Mouse (Mus musculus): ENCODE data around the gene Ivns1abp. TPM values are rescaled to one million over a fixed set of nuclear protein-coding genes. Genes with fewer than 3 reads are reported as not detected.

The Ivns1abp gene
- polyA plus RNA-seq, 1 experiment: 115 TPM

DNA sequence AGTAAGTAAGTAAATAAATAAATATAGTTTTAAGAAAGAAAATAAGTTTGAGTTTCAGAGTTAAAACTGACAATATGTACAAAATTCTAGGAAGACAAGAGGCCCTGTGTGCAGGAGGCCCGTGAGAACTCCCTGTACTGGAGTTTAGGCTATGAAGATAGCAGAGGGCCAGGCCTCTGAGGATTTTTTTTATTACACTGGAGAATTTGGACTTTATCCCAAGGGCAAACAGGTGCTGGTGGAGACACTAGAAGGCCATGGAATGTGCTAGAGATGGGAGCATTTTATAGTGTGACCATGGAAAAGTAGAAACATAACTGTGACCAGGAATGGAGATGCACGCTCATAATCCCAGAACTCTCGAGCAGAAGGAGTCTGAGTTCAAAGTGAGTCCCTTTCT lies 36.5 kb upstream of the Ivns1abp start:
- Histone ChIP-seq H3K4me3 (ENCODE audit: insufficient read depth, low read length) (no peak overlapping the region), H3K27ac (ENCODE audit: insufficient read depth, low read depth, low read length) (no peak overlapping the region), H3K4me1 (ENCODE audit: control insufficient read depth, insufficient read depth, low read length) (peaks cover 14% of the 10 kb centered on the region)
- TF ChIP-seq POLR2A (IDR thresholded peaks at IDR 0.05; ENCODE audit: borderline replicate concordance, low read depth, low read length): no peak
- no peak for TF ChIP-seq CTCF (IDR thresholded peaks at IDR 0.05; ENCODE audit: low read depth, low read length)

DNA sequence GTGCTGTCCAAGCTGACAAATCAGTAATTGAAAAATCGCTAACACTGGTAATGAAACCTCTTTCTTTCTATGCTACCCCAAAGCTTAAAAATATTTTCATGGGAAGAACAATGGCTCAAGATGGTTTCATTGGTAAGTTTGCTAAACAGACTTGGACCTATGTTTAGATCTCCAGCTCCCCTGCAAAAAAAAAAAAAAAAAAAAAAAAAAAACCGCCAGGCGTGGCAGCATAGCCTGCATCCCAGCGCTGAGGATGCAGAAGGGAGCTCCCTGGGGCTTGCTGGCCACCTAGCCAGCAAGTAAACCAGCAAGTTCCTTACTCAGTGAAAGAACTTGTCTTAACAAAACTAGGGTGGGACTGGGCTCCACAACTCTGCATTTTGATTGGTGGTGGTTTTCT lies 35.8 kb upstream of the Ivns1abp start:
- TF ChIP-seq POLR2A (IDR thresholded peaks at IDR 0.05; ENCODE audit: borderline replicate concordance, low read depth, low read length) (no peak), CTCF (IDR thresholded peaks at IDR 0.05; ENCODE audit: low read depth, low read length) (no peak)
- Histone ChIP-seq H3K4me1 (ENCODE audit: control insufficient read depth, insufficient read depth, low read length) (peaks cover 18% of the 10 kb centered on the region), H3K27ac (ENCODE audit: insufficient read depth, low read depth, low read length) (no peak overlapping the region), H3K4me3 (ENCODE audit: insufficient read depth, low read length) (no peak overlapping the region)

DNA sequence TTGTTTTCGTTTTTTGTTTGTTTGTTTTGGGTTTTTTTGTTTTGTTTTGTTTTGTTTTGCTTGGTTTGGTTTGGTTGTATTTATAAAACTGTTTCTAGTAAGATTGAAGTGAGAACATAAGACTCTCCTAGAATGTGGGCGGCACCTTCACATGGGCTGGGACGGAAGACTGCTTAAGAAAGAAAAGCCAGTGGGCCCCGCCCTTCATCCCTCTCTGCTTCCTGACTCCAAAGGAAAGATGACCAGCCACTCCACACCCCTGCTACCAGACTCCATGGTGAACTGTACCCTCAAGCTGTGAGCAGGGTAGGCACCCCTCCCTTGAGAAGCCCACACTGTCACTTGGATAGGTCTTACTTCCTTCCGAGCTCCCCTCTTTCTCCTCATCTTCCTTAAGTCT lies 33.8 kb upstream of the Ivns1abp start:
- H3K27ac ChIP-seq (ENCODE audit: insufficient read depth, low read depth, low read length): no peak overlapping the region
- TF ChIP-seq CTCF (IDR thresholded peaks at IDR 0.05; ENCODE audit: low read depth, low read length) (no peak), POLR2A (IDR thresholded peaks at IDR 0.05; ENCODE audit: borderline replicate concordance, low read depth, low read length) (no peak)
- H3K4me1 ChIP-seq (ENCODE audit: control insufficient read depth, insufficient read depth, low read length): peaks cover 18% of the 10 kb centered on the region
- no peak overlapping the region for H3K4me3 ChIP-seq (ENCODE audit: insufficient read depth, low read length)

DNA sequence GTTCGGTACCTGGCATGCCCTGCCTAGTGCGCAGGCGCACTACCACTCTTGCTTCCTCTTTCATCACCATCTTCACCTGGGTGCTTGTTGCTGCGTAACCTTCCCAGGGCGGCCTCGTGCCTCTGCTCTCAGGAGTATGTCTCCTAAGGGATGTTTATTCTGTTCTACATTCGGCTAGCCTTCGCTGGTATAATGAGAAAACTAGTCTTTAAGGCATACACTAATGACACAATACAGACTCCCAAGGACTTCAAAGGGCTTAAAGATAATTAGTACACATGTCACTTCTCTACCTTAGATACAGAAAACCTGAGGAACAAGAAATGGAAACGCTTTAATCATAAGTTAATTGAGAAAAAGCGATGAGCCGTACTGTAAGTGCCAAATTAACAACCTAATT lies 32.9 kb upstream of the Ivns1abp start:
- H3K4me3 ChIP-seq (ENCODE audit: insufficient read depth, low read length): no peak overlapping the region
- no peak overlapping the region for H3K27ac ChIP-seq (ENCODE audit: insufficient read depth, low read depth, low read length)
- TF ChIP-seq CTCF (IDR thresholded peaks at IDR 0.05; ENCODE audit: low read depth, low read length): no peak
- TF ChIP-seq POLR2A (IDR thresholded peaks at IDR 0.05; ENCODE audit: borderline replicate concordance, low read depth, low read length): no peak
- H3K4me1 ChIP-seq (ENCODE audit: control insufficient read depth, insufficient read depth, low read length): peaks cover 18% of the 10 kb centered on the region

DNA sequence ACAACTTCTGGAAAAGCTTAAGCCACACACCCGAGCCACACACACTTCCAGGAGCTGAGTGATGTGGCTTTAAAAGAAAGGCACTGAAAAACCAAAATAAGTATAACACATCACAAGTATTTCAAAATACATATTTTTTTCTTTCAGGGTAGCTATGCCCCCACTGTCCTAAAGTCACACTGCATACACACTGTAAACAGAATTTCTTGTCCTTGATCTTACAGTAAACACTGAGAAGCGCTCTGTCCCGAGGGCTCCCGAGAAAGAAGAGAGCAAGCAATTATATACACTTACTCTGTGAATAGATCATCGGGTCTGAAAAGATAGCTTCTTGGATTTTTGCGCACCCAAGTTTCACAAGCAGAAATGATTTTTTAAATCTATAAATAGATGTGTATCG lies 25.0 kb upstream of the Ivns1abp start:
- Histone ChIP-seq H3K27ac (ENCODE audit: insufficient read depth, low read depth, low read length) (no peak overlapping the region), H3K4me1 (ENCODE audit: control insufficient read depth, insufficient read depth, low read length) (no peaks in the 10 kb centered on the region), H3K4me3 (ENCODE audit: insufficient read depth, low read length) (no peak overlapping the region)
- TF ChIP-seq POLR2A (IDR thresholded peaks at IDR 0.05; ENCODE audit: borderline replicate concordance, low read depth, low read length): no peak
- TF ChIP-seq CTCF (IDR thresholded peaks at IDR 0.05; ENCODE audit: low read depth, low read length): no peak

DNA sequence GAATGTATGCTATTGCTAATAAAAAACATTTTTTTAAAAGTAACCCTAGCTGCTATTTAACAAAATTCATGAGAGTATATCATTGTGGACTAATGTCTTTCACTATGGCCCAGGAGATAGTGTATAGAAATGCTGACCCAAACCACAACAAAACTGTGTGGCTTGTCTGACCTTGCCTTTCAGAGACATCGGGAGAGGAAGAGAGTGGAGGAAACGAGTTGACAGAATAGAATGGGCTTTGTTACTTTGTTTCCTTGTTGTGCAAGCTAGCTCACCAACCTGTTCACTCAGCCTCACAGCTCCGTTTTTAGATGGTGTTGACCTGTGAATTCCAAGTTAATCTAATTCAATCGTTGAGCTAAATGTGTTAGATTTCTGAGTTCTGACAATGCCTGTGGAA lies 23.9 kb upstream of the Ivns1abp start:
- Histone ChIP-seq H3K4me3 (ENCODE audit: insufficient read depth, low read length) (no peak overlapping the region), H3K27ac (ENCODE audit: insufficient read depth, low read depth, low read length) (no peak overlapping the region), H3K4me1 (ENCODE audit: control insufficient read depth, insufficient read depth, low read length) (no peaks in the 10 kb centered on the region)
- TF ChIP-seq POLR2A (IDR thresholded peaks at IDR 0.05; ENCODE audit: borderline replicate concordance, low read depth, low read length) (no peak), CTCF (IDR thresholded peaks at IDR 0.05; ENCODE audit: low read depth, low read length) (no peak)

DNA sequence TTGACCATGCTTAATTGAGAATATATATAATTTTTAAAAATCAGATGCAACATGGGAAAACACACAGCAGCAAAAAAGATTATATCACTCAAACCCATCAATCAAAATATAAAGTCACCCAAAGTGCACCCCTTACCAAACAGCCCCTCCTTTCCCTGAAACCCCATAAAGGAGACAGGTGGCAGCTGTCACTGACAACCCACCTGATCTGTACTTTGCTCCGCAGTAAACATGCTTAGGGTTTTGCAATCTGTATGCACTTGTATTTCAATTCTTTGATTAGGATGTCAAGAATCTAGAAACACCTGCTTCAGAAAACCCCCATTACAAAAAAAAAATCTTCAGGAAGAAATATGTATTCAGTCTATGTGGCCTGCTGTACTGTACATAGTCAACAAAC lies 18.9 kb upstream of the Ivns1abp start:
- no peak for TF ChIP-seq POLR2A (IDR thresholded peaks at IDR 0.05; ENCODE audit: borderline replicate concordance, low read depth, low read length)
- no peak for TF ChIP-seq CTCF (IDR thresholded peaks at IDR 0.05; ENCODE audit: low read depth, low read length)
- Histone ChIP-seq H3K4me1 (ENCODE audit: control insufficient read depth, insufficient read depth, low read length) (no peaks in the 10 kb centered on the region), H3K4me3 (ENCODE audit: insufficient read depth, low read length) (no peak overlapping the region), H3K27ac (ENCODE audit: insufficient read depth, low read depth, low read length) (no peak overlapping the region)

DNA sequence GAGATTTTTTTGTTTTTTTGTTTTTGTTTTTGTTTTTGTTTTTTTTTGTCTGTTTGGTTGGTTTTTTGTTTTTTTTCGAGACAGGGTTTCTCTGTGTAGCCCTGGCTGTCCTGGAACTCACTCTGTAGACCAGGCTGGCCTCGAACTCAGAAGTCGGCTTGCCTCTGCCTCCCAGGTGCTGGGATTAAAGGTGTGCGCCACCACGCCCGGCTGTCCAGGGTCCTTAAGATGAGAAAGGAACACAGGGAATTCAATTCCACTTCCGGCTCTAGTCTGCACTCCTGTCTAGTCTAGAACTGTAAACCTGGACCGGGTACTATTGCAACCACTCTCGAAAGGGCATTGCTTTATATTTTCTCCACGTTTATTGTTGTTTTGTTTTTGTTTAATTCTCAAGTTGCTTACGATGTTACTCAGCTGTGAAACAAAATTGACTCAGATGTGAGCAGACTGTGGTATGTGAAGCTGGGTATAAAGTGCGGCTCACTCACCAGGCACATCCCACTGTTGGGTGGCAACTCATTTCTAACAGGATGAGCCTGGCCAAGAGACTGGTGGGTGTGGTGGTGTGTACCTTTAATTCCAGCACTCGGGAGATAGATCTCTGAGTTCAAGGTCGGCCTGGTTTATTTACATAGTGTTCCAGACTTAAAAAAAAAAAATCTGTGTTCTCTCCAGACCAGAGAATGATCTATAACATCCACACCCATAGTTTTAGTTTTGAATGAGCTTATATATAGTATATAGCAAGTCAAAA lies 15.8 kb upstream of the Ivns1abp start:
- Histone ChIP-seq H3K27ac (ENCODE audit: insufficient read depth, low read depth, low read length) (no peak overlapping the region), H3K4me1 (ENCODE audit: control insufficient read depth, insufficient read depth, low read length) (no peaks in the 10 kb centered on the region), H3K4me3 (ENCODE audit: insufficient read depth, low read length) (no peak overlapping the region)
- no peak for TF ChIP-seq CTCF (IDR thresholded peaks at IDR 0.05; ENCODE audit: low read depth, low read length)
- TF ChIP-seq POLR2A (IDR thresholded peaks at IDR 0.05; ENCODE audit: borderline replicate concordance, low read depth, low read length): no peak

DNA sequence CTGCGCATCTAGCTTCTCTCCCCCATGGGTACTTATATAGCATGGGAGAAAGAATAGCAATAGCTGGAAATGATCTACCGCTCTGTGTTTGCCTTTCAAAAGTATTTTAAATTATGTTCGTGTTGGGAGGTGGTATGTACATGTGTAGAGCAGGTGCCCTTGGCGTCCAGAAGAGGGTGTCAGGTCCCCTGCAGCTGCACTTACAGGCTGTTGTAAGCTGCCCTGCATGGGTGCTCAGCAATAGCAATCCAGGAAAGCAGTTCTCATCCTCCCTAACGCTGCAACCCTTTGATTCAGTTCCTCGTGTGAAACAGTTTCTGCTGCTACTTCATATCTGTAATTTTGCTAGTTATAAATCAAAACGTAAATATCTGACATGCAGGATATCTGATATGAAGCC lies 14.7 kb upstream of the Ivns1abp start:
- Histone ChIP-seq H3K4me3 (ENCODE audit: insufficient read depth, low read length) (no peak overlapping the region), H3K4me1 (ENCODE audit: control insufficient read depth, insufficient read depth, low read length) (no peaks in the 10 kb centered on the region), H3K27ac (ENCODE audit: insufficient read depth, low read depth, low read length) (no peak overlapping the region)
- TF ChIP-seq CTCF (IDR thresholded peaks at IDR 0.05; ENCODE audit: low read depth, low read length) (no peak), POLR2A (IDR thresholded peaks at IDR 0.05; ENCODE audit: borderline replicate concordance, low read depth, low read length) (no peak)

DNA sequence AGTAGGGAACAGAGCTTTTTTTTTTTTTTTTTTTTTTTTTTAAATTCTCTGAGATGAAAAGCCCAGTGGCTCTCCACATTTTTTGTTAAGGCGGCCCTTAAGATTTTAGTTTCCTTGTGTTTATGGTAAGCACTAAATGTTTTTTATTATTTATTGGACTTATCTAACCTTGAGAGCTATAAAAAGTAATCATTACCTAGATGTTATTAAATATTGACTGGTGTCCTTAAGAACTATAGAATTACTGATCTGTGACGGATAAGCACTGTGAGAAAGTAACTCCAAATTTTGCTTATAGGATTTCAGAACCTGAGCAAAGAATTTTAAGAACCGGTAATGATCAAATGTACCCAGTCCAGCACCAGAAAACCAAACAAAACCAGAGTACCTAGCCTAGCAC lies 11.5 kb upstream of the Ivns1abp start:
- peaks cover under 1% of the 10 kb centered on the region for H3K4me1 ChIP-seq (ENCODE audit: control insufficient read depth, insufficient read depth, low read length)
- H3K4me3 ChIP-seq (ENCODE audit: insufficient read depth, low read length): no peak overlapping the region
- no peak overlapping the region for H3K27ac ChIP-seq (ENCODE audit: insufficient read depth, low read depth, low read length)
- no peak for TF ChIP-seq CTCF (IDR thresholded peaks at IDR 0.05; ENCODE audit: low read depth, low read length)
- TF ChIP-seq POLR2A (IDR thresholded peaks at IDR 0.05; ENCODE audit: borderline replicate concordance, low read depth, low read length): no peak
